Mouse (Mus musculus) kidney, postnatal 4 days (tissue): Measurements from ENCODE around the gene Prpsap1.

ENCODE experiments used
- DNase-seq, 2 experiments: peaks; one replicate each; pipeline ENCODE4 v3.0.0; 2021; ENCODE audit warnings: mixed read lengths in 2 of 2

The Prpsap1 gene

GRCm38 (mm10) chr11:116493795-116494252, at the start of gene Prpsap1:
TSS of gene Prpsap1 (minus strand) at chr11:116494202.
- DNase-seq = peak; percentile 54 to 72

DNA sequence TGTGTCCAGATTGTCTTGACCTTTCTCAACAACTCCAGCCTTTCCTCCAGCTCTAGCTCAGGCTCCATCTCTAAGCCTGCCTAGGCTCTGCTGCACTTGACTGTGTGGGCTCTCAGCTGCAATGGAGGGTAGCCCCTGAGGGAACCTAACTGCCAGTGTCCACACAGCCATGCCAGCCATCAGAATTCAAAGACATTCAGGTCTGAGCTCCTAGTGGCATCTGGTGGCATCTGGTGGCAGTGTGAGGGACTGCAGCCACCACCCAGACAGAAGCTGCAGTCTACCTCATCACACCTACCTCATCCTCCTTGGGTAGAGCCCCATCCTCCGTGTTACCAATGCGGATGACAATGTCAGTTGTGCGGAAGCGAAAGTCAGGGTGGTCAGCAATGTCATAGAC, 49.1 kb upstream of the Prpsap1 start:
- DNase-seq = peak; percentile 69 to 76

- no peak for DNase-seq
Measured at GRCm38 (mm10) chr11:116541183-116541582, 47.2 kb upstream of the Prpsap1 start.

- no peak for DNase-seq
Measured at GRCm38 (mm10) chr11:116538142-116538735, 44.2 kb upstream of the Prpsap1 start.

- no peak for DNase-seq
Measured at GRCm38 (mm10) chr11:116537388-116537787, 43.4 kb upstream of the Prpsap1 start.

DNA sequence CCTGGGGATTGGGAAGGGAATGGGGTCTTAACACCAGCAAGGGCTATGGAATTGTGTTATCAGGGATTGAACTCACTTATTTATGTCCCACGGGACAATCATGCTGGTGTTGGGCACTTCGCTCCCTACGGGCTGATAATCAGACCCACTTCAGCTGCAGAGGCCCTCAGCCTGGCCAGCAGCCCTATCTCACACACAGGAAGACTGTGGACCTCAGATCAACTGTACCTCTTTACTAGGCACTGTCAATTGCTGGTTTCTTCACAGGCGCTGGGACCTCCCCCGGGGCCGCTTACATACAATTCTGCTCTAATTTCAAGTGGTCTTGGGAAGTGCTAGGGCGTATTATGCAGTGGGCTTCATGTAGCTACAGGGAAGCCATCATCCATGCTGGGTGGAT, 42.7 kb upstream of the Prpsap1 start:
- no peak for DNase-seq

DNA sequence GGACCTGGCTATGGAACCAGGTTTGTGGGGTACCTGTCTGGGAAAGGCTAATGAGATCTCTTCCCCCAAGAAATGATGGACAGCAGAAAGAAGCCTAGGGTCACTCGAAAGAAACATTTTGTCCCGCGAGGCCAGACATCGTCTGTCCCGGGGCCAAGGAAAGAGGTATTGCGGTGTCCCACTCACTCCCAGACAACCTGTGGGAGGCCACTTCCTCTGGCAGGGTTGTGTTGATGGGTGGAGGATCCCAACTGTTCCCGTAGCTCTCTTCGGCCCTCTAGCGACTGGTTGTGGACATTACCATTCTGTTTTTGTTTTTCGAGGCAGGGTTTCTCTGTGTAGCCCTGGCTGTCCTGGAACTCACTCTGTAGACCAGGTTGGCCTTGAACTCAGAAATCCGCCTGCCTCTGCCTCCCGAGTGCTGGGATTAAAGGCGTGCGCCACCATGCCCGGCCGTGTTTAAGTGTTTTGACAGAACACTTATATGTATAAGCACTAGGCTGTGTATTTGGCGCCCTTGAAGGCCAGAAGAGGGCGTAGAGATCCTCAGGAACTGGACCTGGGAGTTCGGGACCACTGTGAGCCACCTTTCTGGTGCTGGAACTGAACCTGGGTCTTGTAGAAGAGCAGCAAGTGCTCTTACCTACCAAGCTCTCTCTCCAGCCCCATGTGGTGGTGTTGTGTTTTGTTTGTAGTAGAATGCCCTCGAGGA, 40.3 kb upstream of the Prpsap1 start:
- DNase-seq = peak; percentile 78 to 84

DNA sequence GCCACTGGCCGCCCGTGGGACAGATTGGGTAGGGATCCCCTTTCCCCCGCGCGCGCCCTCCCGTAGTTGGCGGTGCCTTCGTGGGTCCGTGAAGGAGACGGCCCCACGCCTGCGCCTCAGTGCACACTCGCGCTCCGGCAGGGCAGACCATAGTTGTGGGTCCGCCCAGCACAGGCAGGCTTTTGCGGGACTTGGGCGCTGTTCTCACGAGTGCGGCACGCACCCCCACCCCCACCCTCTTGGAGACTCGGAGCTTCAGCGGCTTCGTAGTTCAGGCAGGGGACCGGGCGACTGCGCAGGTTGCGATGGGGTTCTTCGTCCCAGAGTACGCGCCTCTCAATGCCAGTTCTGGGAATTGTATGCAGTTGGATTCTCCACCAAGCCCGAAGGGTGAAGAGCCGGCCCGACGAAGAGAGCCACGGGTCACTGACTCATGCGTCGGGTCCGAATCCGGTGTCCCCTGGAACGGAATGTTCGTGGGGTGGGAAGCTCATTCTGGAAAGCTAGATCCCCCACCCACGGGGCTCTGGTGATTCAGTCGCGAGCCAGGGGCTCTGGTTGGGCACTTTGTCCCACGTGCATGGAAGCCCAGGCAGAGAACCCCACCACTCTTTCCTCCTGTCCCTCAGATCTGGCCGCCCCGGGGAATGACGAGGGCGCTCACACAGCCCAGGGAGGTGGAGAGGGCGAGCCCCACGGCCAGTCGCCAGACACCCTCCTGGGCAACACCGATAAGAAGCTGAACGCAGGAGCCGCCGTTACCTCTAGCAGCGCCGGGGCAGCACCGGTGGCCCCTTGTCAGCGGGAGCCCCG, 39.5 kb upstream of the Prpsap1 start:
- DNase-seq = peak; percentile 50 to 64

DNA sequence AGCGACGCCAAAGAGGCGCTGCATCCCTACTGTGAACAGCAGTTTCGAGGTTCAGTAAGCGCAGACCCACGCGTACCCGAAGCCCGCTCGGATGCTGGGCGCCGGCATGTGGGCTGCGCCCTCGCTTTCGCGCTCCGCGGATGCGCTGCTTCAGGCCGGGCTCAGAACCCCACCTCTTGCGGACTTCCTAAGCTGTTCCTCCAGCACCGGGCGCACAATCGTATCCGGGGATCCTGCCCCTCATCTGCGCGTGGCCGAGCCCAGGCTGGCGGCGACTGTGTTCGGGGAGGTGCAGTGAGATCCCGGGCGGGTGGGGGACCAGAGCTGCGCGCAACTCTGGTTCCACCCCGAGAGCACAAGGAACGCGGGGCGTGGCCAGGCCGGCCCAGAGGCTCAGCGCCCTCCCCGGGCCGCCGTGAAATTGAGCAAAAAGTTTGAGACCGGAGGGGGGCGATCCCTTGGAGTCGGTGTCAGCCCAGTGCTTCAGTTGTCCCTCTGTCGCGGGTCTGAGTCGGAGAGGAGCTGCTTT, 38.9 kb upstream of the Prpsap1 start:
- peak; percentile 86 to 91 for DNase-seq

DNA sequence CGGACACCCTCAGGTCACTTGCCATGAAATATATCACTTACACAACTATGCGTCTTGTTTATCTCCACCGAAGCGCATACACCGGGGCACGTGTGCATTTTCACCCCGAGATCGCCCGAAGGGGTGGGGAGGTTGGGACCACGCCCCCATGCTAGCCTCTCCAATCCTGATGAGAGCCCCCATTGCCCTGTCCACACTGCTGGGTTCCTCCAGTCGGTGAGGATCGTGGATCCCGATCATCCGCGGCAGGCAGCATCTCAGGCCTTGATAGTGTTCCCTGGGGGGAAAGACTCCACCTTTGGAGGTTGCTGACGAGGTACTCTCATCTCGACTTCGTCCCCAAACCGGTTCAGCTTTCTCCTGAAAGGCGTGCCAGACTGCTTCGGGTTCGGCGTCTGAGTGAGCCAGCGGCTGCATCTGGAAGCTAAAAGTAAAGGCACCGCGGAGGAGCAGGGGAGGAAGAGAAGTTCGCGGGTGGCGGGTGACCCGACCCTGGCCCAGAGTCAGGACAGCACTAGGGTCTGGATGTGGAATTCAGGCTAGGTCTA, 38.3 kb upstream of the Prpsap1 start:
- peak; percentile 66 to 71 for DNase-seq

GRCm38 (mm10) chr11:116531371-116532191, 37.6 kb upstream of the Prpsap1 start:
- DNase-seq = peak; percentile 46 to 60

DNA sequence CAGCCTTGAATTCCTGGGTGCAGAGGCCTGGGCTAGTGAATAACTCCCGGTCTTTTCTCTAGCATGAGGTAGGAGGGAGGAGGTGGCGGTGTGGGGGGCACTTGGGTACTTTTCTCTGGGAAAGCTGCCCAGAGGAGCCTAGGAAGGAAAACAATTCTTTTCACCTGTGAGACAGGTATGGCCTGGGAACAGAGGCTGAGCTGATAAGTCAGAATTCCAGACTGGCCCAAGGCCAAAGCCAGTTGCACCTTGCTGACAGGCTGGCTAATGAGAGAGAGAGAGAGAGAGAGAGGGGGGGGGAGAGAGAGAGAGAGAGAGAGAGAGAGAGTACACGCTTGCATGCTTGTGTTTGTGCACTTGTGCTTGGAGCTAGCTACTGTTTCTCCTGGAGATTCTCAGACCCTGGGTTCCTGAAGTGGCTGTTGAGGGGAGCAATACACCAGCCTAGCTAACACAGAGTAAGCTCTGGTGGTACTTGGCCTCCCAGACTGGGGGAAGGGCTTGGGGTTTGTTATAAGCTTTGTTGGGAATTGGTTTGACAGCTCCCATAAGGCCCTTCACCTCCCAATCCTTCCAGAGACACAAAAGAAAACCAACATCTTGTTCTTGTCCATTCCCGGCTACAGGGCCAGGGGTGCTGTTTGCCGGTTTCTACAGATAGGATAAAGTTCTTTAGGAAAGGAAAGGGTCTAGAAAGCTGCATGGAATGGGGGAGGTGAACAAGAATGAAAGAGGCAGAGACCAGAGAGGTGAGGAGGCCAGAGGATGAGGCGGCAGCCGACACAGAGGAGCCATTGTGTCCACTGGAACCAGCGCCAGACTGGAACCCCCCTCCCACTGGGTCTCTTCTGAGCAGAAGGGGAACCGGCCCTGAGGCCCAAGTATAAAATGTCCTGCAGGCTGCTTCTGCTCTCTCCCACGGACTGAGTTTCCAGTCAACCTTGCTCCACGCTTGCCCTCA, 36.5 kb upstream of the Prpsap1 start, which contains the start of gene Sphk1:
Gene Sphk1 (plus strand): TSS at position 739 of the 961 bp plus-strand sequence.
- peak in 1 of 2 experiments; percentile 52 for DNase-seq

- DNase-seq = no peak
Measured at GRCm38 (mm10) chr11:116528636-116529320, 34.8 kb upstream of the Prpsap1 start.

- peak; percentile 37 to 61 for DNase-seq
Measured at GRCm38 (mm10) chr11:116523699-116524189, 29.7 kb upstream of the Prpsap1 start.

DNA sequence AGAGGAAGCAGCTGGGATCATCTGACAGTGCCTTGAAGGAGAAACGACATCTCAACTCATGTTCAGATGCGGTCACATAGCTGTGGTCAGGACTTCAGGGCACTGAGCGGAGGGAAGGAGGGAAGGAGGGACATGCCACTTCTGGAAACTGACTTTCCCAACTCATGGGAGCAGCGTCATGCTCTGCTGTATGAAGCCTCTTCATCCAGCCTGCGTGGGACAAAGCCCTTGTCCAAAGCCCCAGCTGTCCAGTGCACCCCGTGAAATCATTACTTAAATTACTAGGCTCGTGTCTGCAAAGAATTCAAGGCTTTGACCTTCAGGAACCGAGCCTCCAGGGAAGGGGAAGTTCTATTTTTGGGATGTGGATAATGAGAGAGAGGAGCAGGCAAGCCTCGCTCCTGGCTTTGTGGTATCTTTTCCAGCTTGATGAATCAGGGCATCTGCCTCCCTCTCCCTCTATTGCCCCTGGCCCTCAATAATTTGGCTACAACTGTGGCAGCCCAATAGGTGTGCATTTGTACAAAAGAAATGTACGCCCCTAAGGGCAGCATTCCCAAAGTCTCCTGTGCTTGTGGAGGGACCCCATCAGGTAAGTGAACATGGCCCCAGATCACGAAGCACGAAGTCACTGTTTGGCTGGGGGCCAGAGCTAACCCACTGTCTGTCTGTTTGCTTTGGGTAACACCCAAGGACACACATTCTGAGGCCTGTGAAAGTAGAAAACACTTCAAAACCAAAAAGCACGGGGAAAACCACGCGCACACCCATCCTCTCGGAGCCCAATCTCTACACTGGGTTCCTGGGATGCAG, 29.1 kb upstream of the Prpsap1 start:
- peak; percentile 49 to 68 for DNase-seq

GRCm38 (mm10) chr11:116522046-116522445, 28.0 kb upstream of the Prpsap1 start:
- DNase-seq = no peak

- DNase-seq = peak; percentile 62 to 66
Measured at GRCm38 (mm10) chr11:116521143-116521542, 27.1 kb upstream of the Prpsap1 start.

DNA sequence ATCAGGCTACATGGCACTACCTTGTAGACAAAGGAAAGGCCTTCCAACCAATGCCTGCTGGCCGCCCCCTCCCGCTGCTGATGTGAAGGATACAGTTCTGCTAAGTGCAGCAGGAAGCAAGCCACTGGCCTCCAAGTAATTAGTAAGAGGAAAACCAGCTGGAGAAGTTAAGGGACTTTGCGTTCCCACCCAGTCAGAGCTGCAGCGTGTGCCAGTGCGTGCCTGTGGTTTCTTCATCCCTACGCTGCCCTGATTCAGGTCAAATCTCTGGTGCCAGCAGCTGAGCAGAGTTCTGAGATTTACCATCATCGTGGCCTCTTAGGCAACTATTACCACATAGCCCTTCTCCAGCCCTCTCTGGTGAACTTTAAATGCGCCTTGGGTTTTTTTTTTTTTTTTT, 24.5 kb upstream of the Prpsap1 start:
- peak; percentile 67 to 78 for DNase-seq
